Mouse (Mus musculus): ENCODE data around the gene Tnfaip8l2.
"Not testable (repeated sequence)": the region's sequence is repeated elsewhere in the genome, so short reads cannot be mapped to it uniquely, and the experiment has no call there.

Tnfaip8l2 gene

GRCm38 (mm10) chr3:95112760-95113159 lies 29.4 kb downstream of the Tnfaip8l2 start:
- DNase-seq (ENCODE audit: low read depth, low spot score): no peak

- peak; percentile 93 for DNase-seq (ENCODE audit: low read depth, low spot score)
Observed at GRCm38 (mm10) chr3:95110911-95111726, 31.0 kb downstream of the Tnfaip8l2 start, which contains the start of gene Vps72. TSS of gene Vps72 (plus strand) at chr3:95111022.

- peak; percentile 32 for DNase-seq (ENCODE audit: low read depth, low spot score)
Observed at GRCm38 (mm10) chr3:95107898-95108297, 34.3 kb downstream of the Tnfaip8l2 start.

DNA sequence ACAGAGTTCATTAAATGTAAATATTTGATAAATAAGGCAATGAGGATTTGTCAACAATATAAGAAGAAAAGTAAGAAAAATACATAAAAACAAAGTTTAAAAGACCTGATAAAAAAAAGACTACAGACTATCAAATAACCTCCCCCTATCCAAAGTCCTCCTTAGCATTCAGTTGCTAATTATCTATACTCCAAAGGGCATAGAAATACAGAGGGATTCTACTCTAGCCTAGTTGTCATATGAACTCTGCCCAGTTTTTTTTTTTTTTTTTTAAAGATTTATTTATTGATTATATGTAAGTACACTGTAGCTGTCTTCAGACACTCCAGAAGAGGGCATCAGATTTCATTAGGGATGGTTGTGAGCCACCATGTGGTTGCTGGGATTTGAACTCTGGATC lies 34.9 kb downstream of the Tnfaip8l2 start:
- not testable (repeated sequence) for DNase-seq (ENCODE audit: low read depth, low spot score)

DNA sequence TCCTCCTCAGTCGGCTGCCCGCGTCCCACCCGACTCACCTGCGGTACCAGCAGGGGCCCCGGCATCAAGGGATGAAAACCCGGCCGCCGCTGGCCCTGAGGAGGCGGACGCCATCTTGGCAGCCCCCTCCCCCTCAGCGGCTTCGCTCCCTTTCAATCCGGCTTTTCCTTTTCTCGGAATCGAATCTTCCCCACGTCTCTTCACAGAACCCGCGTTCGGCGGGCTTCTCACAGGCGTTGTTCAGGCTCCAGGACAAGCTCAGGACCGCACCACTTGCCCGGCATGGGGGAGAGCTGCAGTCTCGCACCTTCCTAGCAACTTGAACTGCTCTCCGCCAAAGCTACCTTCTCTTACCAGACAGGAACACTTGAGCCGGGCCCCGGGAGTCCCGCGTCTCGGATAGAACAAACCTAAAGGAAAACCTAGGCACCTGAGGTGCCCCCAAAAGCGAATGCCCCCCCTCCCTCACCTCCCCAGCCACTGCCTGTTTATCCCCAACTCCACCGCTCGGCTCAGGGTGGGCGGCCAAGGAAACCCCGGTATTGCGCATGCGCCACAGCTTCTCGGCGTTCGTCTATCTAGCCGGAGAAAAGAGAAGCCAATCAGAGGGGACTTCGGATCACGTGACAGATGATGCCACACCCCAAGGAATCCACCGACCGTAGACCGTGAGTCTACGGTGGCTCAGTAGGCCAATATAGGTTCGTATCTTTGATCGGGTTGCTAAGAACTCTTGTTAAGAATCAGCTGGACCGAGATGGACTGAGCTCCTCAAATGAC lies 35.6 kb downstream of the Tnfaip8l2 start, which contains the start of gene Pip5k1a:
Gene Pip5k1a, minus strand, starts transcription at position 593 of the 780 bp plus-strand sequence.
- DNase-seq (ENCODE audit: low read depth, low spot score): peak; percentile 99

GRCm38 (mm10) chr3:95105586-95106337 lies 36.4 kb downstream of the Tnfaip8l2 start:
- DNase-seq (ENCODE audit: low read depth, low spot score): no peak

DNA sequence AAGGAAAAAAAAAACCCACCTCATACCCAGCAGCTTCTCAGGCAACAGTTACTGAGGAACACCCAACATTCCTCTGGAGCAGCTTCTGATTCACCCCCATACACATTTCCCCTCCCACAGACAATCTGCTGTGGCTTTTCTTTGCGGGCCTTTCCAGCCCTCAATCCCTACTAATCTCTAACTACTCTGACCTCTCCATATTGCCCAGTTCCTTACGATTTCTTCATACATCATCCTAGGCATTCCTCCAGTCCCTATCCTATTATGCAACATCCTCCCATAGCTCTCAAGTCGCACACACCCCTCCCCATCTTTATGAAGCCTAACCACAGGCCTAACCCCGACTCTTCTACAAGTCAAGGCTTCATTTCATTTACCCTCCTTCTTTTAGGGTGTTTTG lies 37.0 kb downstream of the Tnfaip8l2 start:
- no peak for DNase-seq (ENCODE audit: low read depth, low spot score)

DNA sequence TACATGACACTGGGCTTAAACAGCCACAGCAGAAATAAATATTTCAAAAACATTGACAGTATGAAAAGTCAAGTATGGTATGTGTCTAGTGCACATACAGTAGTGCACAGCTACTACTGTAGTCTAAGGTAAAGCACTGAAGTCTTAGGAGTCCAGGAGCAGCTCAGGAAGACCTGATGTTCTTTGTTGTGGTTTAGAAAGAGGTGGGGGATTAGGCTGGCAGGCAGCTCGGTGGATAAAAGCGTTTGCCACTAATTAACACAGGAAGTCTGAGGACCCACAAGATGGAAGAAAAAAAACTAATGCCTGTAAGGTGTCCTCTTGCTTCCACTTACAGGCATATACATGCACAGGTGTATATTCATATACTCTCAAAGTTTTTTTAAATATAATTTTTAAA lies 41.3 kb downstream of the Tnfaip8l2 start:
- DNase-seq (ENCODE audit: low read depth, low spot score): peak; percentile 54

All from CD4-positive helper T cell, adult 2 months (primary cell).